In the genomic region with DNA sequence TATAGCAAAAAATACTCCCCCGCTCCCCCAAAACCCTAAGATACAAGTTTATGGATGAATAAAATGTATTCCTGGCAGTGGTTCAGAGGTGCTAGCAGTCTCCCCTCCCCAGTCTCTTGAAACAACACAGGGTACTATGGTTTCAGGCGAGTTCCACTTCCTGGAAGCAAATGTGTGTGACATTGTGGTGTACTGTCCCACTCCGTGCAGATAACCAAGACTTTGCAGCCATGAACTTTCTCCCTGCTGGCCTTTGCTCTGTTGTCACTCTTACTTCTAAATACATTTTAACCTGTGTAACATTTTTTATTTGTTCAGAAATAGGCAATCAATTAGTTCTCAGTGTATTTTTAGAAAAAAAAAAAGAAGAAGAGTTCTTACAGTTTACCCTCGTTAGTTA, we compare ENCODE assay signal across 23 mouse cellular contexts. TPM values are rescaled to one million over a fixed set of nuclear protein-coding genes. Genes with fewer than 3 reads are reported as not detected.
DNase-seq lines count a peak whose midpoint lies in the region; ATAC-seq and TF ChIP-seq lines count a peak whose summit lies in the region.
"Had no signal": no experiment of that assay in that cellular context is flagged by ENCODE, and none has a peak within 500 bp of the region (broad histone marks: within the 10 kb centered on the region; RNA-seq: fewer than 3 reads in every experiment).

No protein-coding gene starts in this region.

- H3K79me2 ChIP-seq in liver, adult 2 months (ENCODE audit: control insufficient read depth, insufficient read depth, low read length) = no peaks in the 10 kb centered on the region

- no peaks in the 10 kb centered on the region for H3K36me3 ChIP-seq in liver, adult 2 months (ENCODE audit: control insufficient read depth, insufficient read depth, low read length)
- H3K36me3 ChIP-seq in liver, embryonic 11.5 days (ENCODE audit: control insufficient read depth, insufficient read depth, low read length) = no peaks in the 10 kb centered on the region
- no peaks in the 10 kb centered on the region for H3K36me3 ChIP-seq in liver, embryonic 15.5 days (replicated peaks)
- H3K36me3 ChIP-seq in liver, embryonic 12.5 days = no peaks in the 10 kb centered on the region
- no peaks in the 10 kb centered on the region for H3K36me3 ChIP-seq in liver, embryonic 16.5 days (ENCODE audit: control insufficient read depth, insufficient read depth)
- no peaks in the 10 kb centered on the region for H3K36me3 ChIP-seq in liver, postnatal 0 days (replicated peaks; ENCODE audit: insufficient read depth, low read length)
- H3K36me3 ChIP-seq: G1E had no signal

- DNase-seq in liver, adult 2 months (ENCODE audit: extremely low read depth, low read depth, low spot score) = peak; percentile 27
- no peak for DNase-seq in liver, embryonic 11.5 days (ENCODE audit: low spot score)
- DNase-seq in liver = no peak
- no peak for DNase-seq in liver, postnatal 0 days
- DNase-seq in kidney, postnatal 25 days = no peak
- DNase-seq: adrenal gland, adult 2 months; adrenal gland, adult 8-10 months; adrenal gland, postnatal 10 days; adrenal gland, postnatal 14 days; adrenal gland, postnatal 25 days; adrenal gland, postnatal 36 days; B cell, adult 2 months; cerebellum, adult 11 months; cerebellum, adult 11-12 months had no signal

- no peaks in the 10 kb centered on the region for H3K4me1 ChIP-seq in liver, adult 2 months (ENCODE audit: control insufficient read depth, insufficient read depth, low read length)
- no peaks in the 10 kb centered on the region for H3K4me1 ChIP-seq in liver, embryonic 11.5 days (replicated peaks; ENCODE audit: control insufficient read depth, insufficient read depth, low read length)
- H3K4me1 ChIP-seq in liver, embryonic 15.5 days (replicated peaks) = no peaks in the 10 kb centered on the region
- H3K4me1 ChIP-seq in liver, embryonic 12.5 days = no peaks in the 10 kb centered on the region
- H3K4me1 ChIP-seq in liver, embryonic 16.5 days (ENCODE audit: control insufficient read depth, low read depth, low read length) = no peaks in the 10 kb centered on the region
- H3K4me1 ChIP-seq in liver, postnatal 0 days (ENCODE audit: insufficient read depth) = no peaks in the 10 kb centered on the region; the same call in 1 of the 2 replicates

- H3K9me3 ChIP-seq in liver, embryonic 11.5 days (ENCODE audit: control insufficient read depth, low read length) = no peaks in the 10 kb centered on the region
- no peaks in the 10 kb centered on the region for H3K9me3 ChIP-seq in liver, embryonic 15.5 days (replicated peaks)
- H3K9me3 ChIP-seq in liver, embryonic 12.5 days (replicated peaks) = no peaks in the 10 kb centered on the region
- H3K9me3 ChIP-seq in liver, embryonic 16.5 days (replicated peaks; ENCODE audit: control insufficient read depth, low read length) = no peaks in the 10 kb centered on the region
- H3K9me3 ChIP-seq in liver, postnatal 0 days (ENCODE audit: low read length) = no peaks in the 10 kb centered on the region
- H3K9me3 ChIP-seq: G1E had no signal

- TF ChIP-seq CTCF in liver, adult 2 months (IDR thresholded peaks at IDR 0.05; ENCODE audit: low read depth, low read length) = no peak
- TF ChIP-seq CTCF in liver, postnatal 0 days (IDR thresholded peaks at IDR 0.05; ENCODE audit: low read depth) = no peak

- 40% methylated on average over 4 of the region's 4 CpGs for WGBS in liver, adult 2 months
- WGBS in liver, embryonic 11.5 days = 64% methylated on average over 4 of the region's 4 CpGs
- WGBS in liver, embryonic 15.5 days (ENCODE audit: insufficient replicate concordance) = 35% methylated on average over 4 of the region's 4 CpGs
- 47% methylated on average over 4 of the region's 4 CpGs for WGBS in liver, embryonic 12.5 days (ENCODE audit: insufficient replicate concordance)
- 41% methylated on average over 4 of the region's 4 CpGs for WGBS in liver, embryonic 16.5 days (ENCODE audit: insufficient replicate concordance)
- 45% methylated on average over 4 of the region's 4 CpGs for whole genome bisulfite sequencing in liver, postnatal 0 days (ENCODE audit: insufficient replicate concordance)

- TF ChIP-seq POLR2A in liver, adult 2 months (IDR thresholded peaks at IDR 0.05; ENCODE audit: extremely low read depth, insufficient read depth, low read length) = no peak

- TF ChIP-seq EP300 in liver, postnatal 0 days (IDR thresholded peaks at IDR 0.05; ENCODE audit: low read depth) = no peak

- peaks cover 4% of the 10 kb centered on the region; the same call in 1 of the 2 replicates for H3K27me3 ChIP-seq in liver, adult 2 months (ENCODE audit: control insufficient read depth, insufficient read depth, low read length)
- no peaks in the 10 kb centered on the region for H3K27me3 ChIP-seq in liver, embryonic 11.5 days (replicated peaks; ENCODE audit: control insufficient read depth, insufficient read depth, low read length)
- peaks cover 30% of the 10 kb centered on the region for H3K27me3 ChIP-seq in liver, embryonic 15.5 days
- H3K27me3 ChIP-seq in liver, embryonic 12.5 days (replicated peaks) = peaks cover 13% of the 10 kb centered on the region
- no peaks in the 10 kb centered on the region for H3K27me3 ChIP-seq in liver, embryonic 16.5 days (ENCODE audit: control insufficient read depth, insufficient read depth, low read depth, low read length)
- H3K27me3 ChIP-seq in liver, postnatal 0 days (ENCODE audit: insufficient read depth, low read length) = no peaks in the 10 kb centered on the region
- H3K27me3 ChIP-seq: CH12.LX, Patski had no signal

- H3K4me2 ChIP-seq in liver, embryonic 11.5 days = no peak overlapping the region
- H3K4me2 ChIP-seq in liver, embryonic 15.5 days = no peak overlapping the region
- no peak overlapping the region for H3K4me2 ChIP-seq in liver, embryonic 12.5 days
- no peak overlapping the region for H3K4me2 ChIP-seq in liver, embryonic 16.5 days (ENCODE audit: low read depth, low read length)
- H3K4me2 ChIP-seq in liver, postnatal 0 days (ENCODE audit: low read depth, low read length) = no peak overlapping the region

- no peak overlapping the region for H3K4me3 ChIP-seq in liver, adult 2 months (ENCODE audit: insufficient read depth, low read depth, low read length)
- no peak overlapping the region for H3K4me3 ChIP-seq in liver, embryonic 11.5 days (ENCODE audit: low read depth, low read length)
- H3K4me3 ChIP-seq in liver, embryonic 15.5 days (replicated peaks) = no peak overlapping the region
- no peak overlapping the region for H3K4me3 ChIP-seq in liver, embryonic 12.5 days
- no peak overlapping the region for H3K4me3 ChIP-seq in liver, embryonic 16.5 days (ENCODE audit: low read depth, low read length)
- no peak overlapping the region for H3K4me3 ChIP-seq in liver, postnatal 0 days (ENCODE audit: low read depth, low read length)

- ATAC-seq in liver, embryonic 11.5 days (replicated peaks; ENCODE audit: low FRiP score) = no peak
- peak; percentile 37; the same call in 1 of the 2 replicates for ATAC-seq in liver, embryonic 15.5 days (ENCODE audit: insufficient read depth)
- no peak for ATAC-seq in liver, embryonic 12.5 days
- ATAC-seq in liver, embryonic 16.5 days (ENCODE audit: low read depth) = peak; percentile 73
- ATAC-seq in liver, postnatal 0 days = peak; percentile 76
- ATAC-seq: activated CD4-positive, CD25-positive, alpha-beta regulatory T cell, adult 4 months; CD4-positive, CD25-positive, alpha-beta regulatory T cell, adult 4 months; Patski had no signal

- no peak overlapping the region for H3K9ac ChIP-seq in liver, adult 2 months (ENCODE audit: low read depth, low read length)
- no peak overlapping the region for H3K9ac ChIP-seq in liver, embryonic 11.5 days (ENCODE audit: low read depth, low read length)
- no peak overlapping the region for H3K9ac ChIP-seq in liver, embryonic 15.5 days
- no peak overlapping the region for H3K9ac ChIP-seq in liver, embryonic 12.5 days
- no peak overlapping the region for H3K9ac ChIP-seq in liver, embryonic 16.5 days (ENCODE audit: low read depth, low read length)
- no peak overlapping the region for H3K9ac ChIP-seq in liver, postnatal 0 days (replicated peaks)

- no peak overlapping the region for H3K27ac ChIP-seq in liver, adult 2 months (replicated peaks; ENCODE audit: insufficient read depth, low read depth, low read length)
- no peak overlapping the region for H3K27ac ChIP-seq in liver, embryonic 11.5 days (ENCODE audit: low read depth, low read length)
- no peak overlapping the region for H3K27ac ChIP-seq in liver, embryonic 15.5 days (replicated peaks)
- H3K27ac ChIP-seq in liver, embryonic 12.5 days = no peak overlapping the region
- H3K27ac ChIP-seq in liver, embryonic 16.5 days (ENCODE audit: low read length) = no peak overlapping the region
- peak overlapping the region; percentile 72 for H3K27ac ChIP-seq in liver, postnatal 0 days (ENCODE audit: low read depth)

RNA-seq across cellular contexts. Expression of a gene that starts 20.5 kb away (rescaled TPM):
- 3.9 and 4.0 TPM in 2 replicates for total RNA-seq in liver, adult 2 months (2014; rRNA removed)
- 1.6 and 3.0 TPM in 2 replicates for polyA plus RNA-seq in liver, adult 2 months (2012; rRNA removed)
- 172 and 195 TPM in 2 replicates for polyA plus RNA-seq in liver, embryonic 11.5 days (2014; fragmentation: Nextera tagmentation; extraction: Ambion mirVana)
- 148 and 163 TPM in 2 replicates for polyA plus RNA-seq in liver, embryonic 15.5 days (2015; fragmentation: Nextera tagmentation; extraction: Ambion mirVana)
- polyA plus RNA-seq in liver, embryonic 12.5 days (2016; fragmentation: Nextera tagmentation; extraction: Ambion mirVana) = 206 and 211 TPM in 2 replicates
- 209 and 240 TPM in 2 replicates for polyA plus RNA-seq in liver, embryonic 16.5 days (2015; fragmentation: Nextera tagmentation; extraction: Ambion mirVana)
- polyA plus RNA-seq in liver, postnatal 0 days (2015; fragmentation: Nextera tagmentation; extraction: Ambion mirVana) = 113 and 121 TPM in 2 replicates
- total RNA-seq: MEL had no signal
- polyA plus RNA-seq: activated CD4-positive, CD25-positive, alpha-beta regulatory T cell, adult 4 months; G1E had no signal

Comparison
In these comparisons a context has a peak if more than half of its experiments do, and no peak if none do; other contexts are left out.
1. ATAC-seq: peak in liver, embryonic 15.5 days (single experiment), liver, embryonic 16.5 days (single experiment) and liver, postnatal 0 days (single experiment); none in liver, embryonic 11.5 days (single experiment) and liver, embryonic 12.5 days (single experiment).
2. RNA of a gene that starts 20.5 kb away (polyA plus RNA-seq): 209 to 240 TPM in liver, embryonic 16.5 days, 206 to 211 TPM in liver, embryonic 12.5 days, 172 to 195 TPM in liver, embryonic 11.5 days, 148 to 163 TPM in liver, embryonic 15.5 days and 113 to 121 TPM in liver, postnatal 0 days; 1.6 to 3.0 TPM in liver, adult 2 months; every median in the first group is over 10 times any median in the second.